Mouse (Mus musculus) limb, embryonic 12.5 days (tissue): ENCODE measurements around the gene Hist1h1b. TPM values are rescaled to one million over a fixed set of nuclear protein-coding genes. Genes with fewer than 3 reads are reported as not detected.
"Not testable (repeated sequence)": the region's sequence is repeated elsewhere in the genome, so short reads cannot be mapped to it uniquely, and the experiment has no call there.

Source experiments
- ATAC-seq: fragments of 200-750 bp; cut with Nextera tagmentation; 2 replicates; pipeline ENCODE4 v1.8.0; 2017; ENCODE audit warnings: low read depth, moderate TSS enrichment; ENCODE audit not compliant: insufficient number of reproducible peaks, insufficient read depth, low FRiP score, low TSS enrichment
- H3K27ac ChIP-seq: fragments of 300-500 bp; sonication (generic); 2 replicates; pipeline ENCODE4 v1.5.1; 2016; ENCODE audit warnings: mild to moderate bottlenecking, moderate library complexity
- H3K27me3 ChIP-seq: fragments of 300-500 bp; sonication (generic); 2 replicates; pipeline ENCODE4 v1.6.1; 2016; ENCODE audit warnings: mild to moderate bottlenecking, moderate library complexity
- H3K36me3 ChIP-seq: fragments of 300-500 bp; sonication (generic); 2 replicates; pipeline ENCODE4 v1.6.1; 2016; ENCODE audit warnings: mild to moderate bottlenecking, moderate library complexity
- H3K4me1 ChIP-seq: fragments of 300-500 bp; sonication (generic); replicated peaks from 2 replicates; pipeline ENCODE4 v1.6.1; 2016
- H3K4me2 ChIP-seq: fragments of 300-500 bp; sonication (generic); 2 replicates; pipeline ENCODE4 v1.6.1; 2016; ENCODE audit warnings: mild to moderate bottlenecking, moderate library complexity
- H3K4me3 ChIP-seq: fragments of 300-500 bp; sonication (generic); replicated peaks from 2 replicates; pipeline ENCODE4 v1.5.1; 2016; ENCODE audit warnings: mild to moderate bottlenecking
- H3K9ac ChIP-seq: fragments of 300-500 bp; sonication (generic); replicated peaks from 2 replicates; pipeline ENCODE4 v1.6.1; 2016; ENCODE audit warnings: mild to moderate bottlenecking, moderate library complexity
- H3K9me3 ChIP-seq: fragments of 300-500 bp; sonication (generic); 2 replicates; pipeline ENCODE4 v1.6.1; 2016; ENCODE audit warnings: mild to moderate bottlenecking, moderate library complexity
- WGBS: fragments of 180-500 bp; shearing (Covaris S2); methylation state at CpG from one replicate; pipeline ENCODE4 v1.1.7; 2016; 5-methylcytosine and 5-hydroxymethylcytosine counted together
- polyA plus RNA-seq: library from polyadenylated mRNA; unstranded; fragments of >200 nt; fragmentation: Nextera tagmentation; extraction: Ambion mirVana; gene quantifications from 2 replicates; pipeline ENCODE4 v1.2.1, GENCODE M21; 2016

The Hist1h1b gene
- polyA plus RNA-seq, 1 experiment from 2014 or later = 49.4 TPM

GRCm38 (mm10) chr13:21790601-21791283 is 10.3 kb upstream of the Hist1h1b start:
- no peaks in the 10 kb centered on the region for H3K36me3 ChIP-seq
- no peak for ATAC-seq
- no peaks in the 10 kb centered on the region for H3K9me3 ChIP-seq
- H3K4me1 ChIP-seq = peaks cover 19% of the 10 kb centered on the region
- H3K27ac ChIP-seq = peak overlapping the region; percentile 46
- no peaks in the 10 kb centered on the region for H3K27me3 ChIP-seq
- 0 out of 2 replicates have a peak overlapping the region, but pooled peaks have one; percentile 12 for H3K4me3 ChIP-seq
- 12% methylated on average over 18 of the region's 18 CpGs for WGBS
- H3K9ac ChIP-seq = no peak overlapping the region
- peak overlapping the region; percentile 46 for H3K4me2 ChIP-seq

GRCm38 (mm10) chr13:21789925-21790324 is 9.5 kb upstream of the Hist1h1b start:
- Histone ChIP-seq H3K9me3 (no peaks in the 10 kb centered on the region), H3K4me1 (peaks cover 23% of the 10 kb centered on the region), H3K4me3 (no peak overlapping the region), H3K9ac (no peak overlapping the region), H3K36me3 (no peaks in the 10 kb centered on the region), H3K27me3 (no peaks in the 10 kb centered on the region), H3K27ac (0 out of 2 replicates have a peak overlapping the region, but pooled peaks have one; percentile 7), H3K4me2 (no peak overlapping the region)
- ATAC-seq = no peak
- WGBS = 57% methylated on average over 6 of the region's 6 CpGs

- Histone ChIP-seq H3K4me1 (peaks cover 32% of the 10 kb centered on the region), H3K36me3 (no peaks in the 10 kb centered on the region), H3K27me3 (no peaks in the 10 kb centered on the region), H3K9me3 (no peaks in the 10 kb centered on the region), H3K4me2 (peak overlapping the region; percentile 51), H3K4me3 (peak overlapping the region; percentile 35), H3K27ac (peak overlapping the region; percentile 90), H3K9ac (peak overlapping the region; percentile 5)
- no peak for ATAC-seq
- 15% methylated on average over 17 of the region's 21 CpGs for WGBS
Observed at GRCm38 (mm10) chr13:21787760-21788593, 7.6 kb upstream of the Hist1h1b start.

- Histone ChIP-seq H3K4me2 (peak within 1 kb of the TSS; percentile 51), H3K4me1 (peaks cover 37% of the 10 kb centered on the region), H3K27ac (peak within 1 kb of the TSS; percentile 93), H3K4me3 (peak within 1 kb of the TSS; percentile 35), H3K9ac (peak within 1 kb of the TSS; percentile 52)
- not testable (repeated sequence) for H3K27me3 ChIP-seq, H3K36me3 ChIP-seq, H3K9me3 ChIP-seq
- peak; percentile 96 for ATAC-seq
- 1% methylated on average over 41 of the region's 63 CpGs for WGBS
Observed at GRCm38 (mm10) chr13:21786899-21787629, 6.6 kb upstream of the Hist1h1b start, which contains the start of the genes Hist1h2an and Hist1h2bp. TSS of gene Hist1h2an (minus strand) at chr13:21787218. TSS of gene Hist1h2bp (plus strand) at chr13:21787461.

GRCm38 (mm10) chr13:21786189-21786898 is 5.9 kb upstream of the Hist1h1b start:
- Histone ChIP-seq H3K4me1 (peaks cover 38% of the 10 kb centered on the region), H3K9me3 (no peaks in the 10 kb centered on the region), H3K4me3 (peak overlapping the region; percentile 35), H3K4me2 (peak overlapping the region; percentile 51), H3K36me3 (no peaks in the 10 kb centered on the region), H3K27me3 (no peaks in the 10 kb centered on the region), H3K27ac (peak overlapping the region; percentile 93), H3K9ac (peak overlapping the region; percentile 52)
- WGBS = 6% methylated on average over 8 of the region's 8 CpGs
- ATAC-seq = no peak

- peak overlapping the region; percentile 53 for H3K9ac ChIP-seq
- H3K9me3 ChIP-seq = no peaks in the 10 kb centered on the region
- 26% methylated on average over 6 of the region's 6 CpGs for WGBS
- peak overlapping the region; percentile 44; the same call in 1 of the 2 replicates for H3K4me3 ChIP-seq
- peak overlapping the region; percentile 65 for H3K4me2 ChIP-seq
- H3K36me3 ChIP-seq = no peaks in the 10 kb centered on the region
- peak overlapping the region; percentile 92 for H3K27ac ChIP-seq
- H3K4me1 ChIP-seq = peaks cover 44% of the 10 kb centered on the region
- H3K27me3 ChIP-seq = no peaks in the 10 kb centered on the region
- no peak for ATAC-seq
Observed at GRCm38 (mm10) chr13:21784311-21784710, 3.9 kb upstream of the Hist1h1b start.

GRCm38 (mm10) chr13:21783734-21784161 is 3.3 kb upstream of the Hist1h1b start:
- H3K36me3 ChIP-seq = no peaks in the 10 kb centered on the region

GRCm38 (mm10) chr13:21783255-21783617 is 2.8 kb upstream of the Hist1h1b start, which contains the start of gene Hist1h3i:
TSS of gene Hist1h3i (minus strand) at chr13:21783370.
- H3K27ac ChIP-seq = peak within 1 kb of the TSS; percentile 92
- peak within 1 kb of the TSS; percentile 44 for H3K4me3 ChIP-seq
- WGBS = 0% methylated on average over 18 of the region's 20 CpGs
- H3K27me3 ChIP-seq = no peaks in the 10 kb centered on the region
- peak within 1 kb of the TSS; percentile 74 for H3K9ac ChIP-seq
- peaks cover 42% of the 10 kb centered on the region for H3K4me1 ChIP-seq
- no peaks in the 10 kb centered on the region for H3K9me3 ChIP-seq
- peak within 1 kb of the TSS; percentile 65 for H3K4me2 ChIP-seq
- peak; percentile 53 for ATAC-seq
- no peaks in the 10 kb centered on the region for H3K36me3 ChIP-seq

More at GRCm38 (mm10) chr13:21783734-21784161, 3.3 kb upstream of the Hist1h1b start:
- H3K4me3 ChIP-seq = peak overlapping the region; percentile 44
- no peaks in the 10 kb centered on the region for H3K9me3 ChIP-seq
- H3K4me1 ChIP-seq = peaks cover 44% of the 10 kb centered on the region
- ATAC-seq = no peak
- peak overlapping the region; percentile 53 for H3K9ac ChIP-seq
- H3K4me2 ChIP-seq = peak overlapping the region; percentile 65
- peak overlapping the region; percentile 92 for H3K27ac ChIP-seq
- WGBS = 2% methylated on average over 9 of the region's 9 CpGs
- no peaks in the 10 kb centered on the region for H3K27me3 ChIP-seq

GRCm38 (mm10) chr13:21782361-21783254 is 2.2 kb upstream of the Hist1h1b start:
- H3K4me2 ChIP-seq = peak overlapping the region; percentile 65
- H3K27ac ChIP-seq = peak overlapping the region; percentile 92
- H3K9me3 ChIP-seq, H3K27me3 ChIP-seq, H3K36me3 ChIP-seq, ATAC-seq: not testable (repeated sequence)
- peaks cover 41% of the 10 kb centered on the region for H3K4me1 ChIP-seq
- peak overlapping the region; percentile 74 for H3K9ac ChIP-seq
- peak overlapping the region; percentile 44 for H3K4me3 ChIP-seq
- WGBS = 1% methylated on average over 15 of the region's 35 CpGs
